Mouse (Mus musculus): Measurements from ENCODE around the gene Fbxw4. TPM values are rescaled to one million over a fixed set of nuclear protein-coding genes. Genes with fewer than 3 reads are reported as not detected.

Fbxw4 gene
- polyA plus RNA-seq, 1 experiment from 2014 or later, result 3.5 TPM

DNA sequence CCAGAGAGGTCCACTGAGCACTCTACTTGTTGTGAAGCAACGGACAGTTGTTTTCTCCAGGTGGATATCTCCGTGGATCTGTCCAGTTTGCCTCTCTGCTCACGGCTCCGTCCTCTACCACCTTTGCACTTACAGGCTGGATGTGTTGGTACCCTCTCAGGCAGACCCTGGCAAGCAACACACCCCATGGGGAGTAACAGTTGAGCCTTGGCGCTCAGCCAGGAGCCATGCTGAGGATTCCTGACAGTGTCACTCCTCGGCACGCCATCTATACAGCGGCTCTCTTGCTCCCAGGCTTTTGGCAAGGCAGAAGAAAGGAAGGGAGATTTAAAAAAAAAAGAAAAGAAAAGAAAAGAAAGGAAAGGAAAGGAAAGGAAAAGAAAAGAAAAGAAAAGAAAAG lies 45.7 kb downstream of the Fbxw4 start:
- no peaks in the 10 kb centered on the region for H3K27me3 ChIP-seq
- WGBS, result 53% methylated on average over 8 of the region's 8 CpGs
- no peak for ATAC-seq (replicated peaks; ENCODE audit: insufficient number of reproducible peaks, insufficient read depth, low FRiP score, low read depth)

DNA sequence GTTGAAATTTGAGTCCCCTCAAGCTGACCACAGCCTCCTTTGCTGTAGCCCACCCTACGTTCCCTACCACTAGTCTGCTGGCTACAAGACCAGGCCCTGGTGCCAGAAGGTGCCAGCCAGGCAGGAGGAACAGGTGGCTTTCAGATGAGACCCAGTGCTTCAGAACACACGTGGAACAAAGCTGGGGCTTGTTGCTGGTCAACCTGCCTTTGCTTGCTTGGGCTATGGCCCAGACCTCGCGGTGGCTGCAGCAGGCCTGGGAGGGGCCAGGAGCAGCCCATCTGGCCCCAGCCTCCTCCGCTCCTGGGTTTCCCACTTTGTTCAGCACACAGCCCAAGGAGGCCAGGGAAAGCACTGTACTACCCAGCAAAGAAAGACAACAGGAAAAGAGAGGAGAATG lies 49.3 kb downstream of the Fbxw4 start:
- Histone ChIP-seq H3K4me1 (replicated peaks) (peaks cover 13% of the 10 kb centered on the region), H3K4me3 (no peak overlapping the region), H3K36me3 (no peaks in the 10 kb centered on the region), H3K27me3 (no peaks in the 10 kb centered on the region), H3K9ac (no peak overlapping the region), H3K9me3 (replicated peaks) (no peaks in the 10 kb centered on the region), H3K27ac (no peak overlapping the region), H3K4me2 (no peak overlapping the region)
- 64% methylated on average over 5 of the region's 5 CpGs for WGBS
- no peak for ATAC-seq (replicated peaks; ENCODE audit: insufficient number of reproducible peaks, insufficient read depth, low FRiP score, low read depth)

More for the DNA sequence above, 45.7 kb downstream of the Fbxw4 start:
- no peak overlapping the region for H3K4me2 ChIP-seq
- no peak overlapping the region for H3K27ac ChIP-seq
- no peak overlapping the region for H3K9ac ChIP-seq
- H3K4me3 ChIP-seq, result no peak overlapping the region
- H3K36me3 ChIP-seq, result no peaks in the 10 kb centered on the region
- no peaks in the 10 kb centered on the region for H3K9me3 ChIP-seq (replicated peaks)
- peaks cover 13% of the 10 kb centered on the region for H3K4me1 ChIP-seq (replicated peaks)

DNA sequence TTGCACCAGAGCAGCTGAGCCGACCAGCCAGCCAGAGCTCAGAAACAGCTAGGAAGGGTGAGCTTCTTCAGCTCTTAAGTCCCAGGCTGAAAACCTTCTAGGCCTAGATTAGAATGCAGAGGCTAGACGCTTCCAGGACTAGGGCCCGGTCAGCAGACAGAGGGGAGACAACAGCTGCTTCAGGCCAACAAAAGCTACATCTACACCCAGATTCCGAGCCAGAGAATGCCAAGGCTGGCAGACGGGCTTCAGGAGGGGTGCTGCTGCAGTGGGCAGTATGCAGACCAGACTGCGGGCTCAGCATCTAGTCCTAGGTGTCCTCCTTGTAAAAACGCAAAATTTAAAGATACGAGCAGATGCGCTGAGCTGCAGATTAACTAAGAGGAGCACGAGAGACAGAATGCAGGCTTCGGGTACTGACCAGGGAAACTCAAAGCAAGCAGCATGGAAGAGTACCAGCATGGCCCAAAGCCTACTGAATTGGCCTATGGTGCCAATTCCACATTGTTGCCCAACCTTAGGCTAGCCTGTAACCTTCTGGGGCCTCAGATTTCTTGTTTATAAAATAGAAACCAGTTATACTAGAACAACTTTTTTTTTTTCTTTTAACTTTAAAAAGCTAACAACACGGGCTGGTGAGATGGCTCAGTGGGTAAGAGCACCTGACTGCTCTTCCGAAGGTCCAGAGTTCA lies 51.3 kb downstream of the Fbxw4 start:
- Histone ChIP-seq H3K4me3 (no peak overlapping the region), H3K4me1 (replicated peaks) (peaks cover 16% of the 10 kb centered on the region), H3K36me3 (no peaks in the 10 kb centered on the region), H3K9me3 (replicated peaks) (no peaks in the 10 kb centered on the region), H3K9ac (no peak overlapping the region), H3K27ac (no peak overlapping the region), H3K4me2 (no peak overlapping the region), H3K27me3 (no peaks in the 10 kb centered on the region)
- 83% methylated on average over 13 of the region's 13 CpGs for WGBS
- no peak for ATAC-seq (replicated peaks; ENCODE audit: insufficient number of reproducible peaks, insufficient read depth, low FRiP score, low read depth)

DNA sequence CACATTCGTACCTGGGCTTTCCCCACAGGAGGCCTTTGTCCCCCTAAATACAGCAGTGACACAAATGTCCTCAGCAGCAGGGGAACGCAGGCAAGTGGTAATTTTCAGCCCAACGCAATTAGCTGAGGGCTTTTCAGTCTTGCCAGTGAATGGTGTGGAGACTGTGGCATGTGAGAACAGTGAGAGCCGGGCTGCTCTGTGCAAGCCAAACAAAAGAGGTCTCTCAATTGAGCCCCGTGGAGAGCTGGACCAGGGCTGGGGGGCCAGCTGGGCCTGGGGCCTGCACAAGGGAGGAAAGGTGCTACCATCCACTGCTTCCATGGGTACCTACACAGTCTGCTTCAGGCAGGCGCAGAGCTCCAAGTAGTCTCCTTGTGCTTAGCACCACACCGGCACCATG lies 52.6 kb downstream of the Fbxw4 start:
- Histone ChIP-seq H3K9ac (no peak overlapping the region), H3K9me3 (replicated peaks) (no peaks in the 10 kb centered on the region)

DNA sequence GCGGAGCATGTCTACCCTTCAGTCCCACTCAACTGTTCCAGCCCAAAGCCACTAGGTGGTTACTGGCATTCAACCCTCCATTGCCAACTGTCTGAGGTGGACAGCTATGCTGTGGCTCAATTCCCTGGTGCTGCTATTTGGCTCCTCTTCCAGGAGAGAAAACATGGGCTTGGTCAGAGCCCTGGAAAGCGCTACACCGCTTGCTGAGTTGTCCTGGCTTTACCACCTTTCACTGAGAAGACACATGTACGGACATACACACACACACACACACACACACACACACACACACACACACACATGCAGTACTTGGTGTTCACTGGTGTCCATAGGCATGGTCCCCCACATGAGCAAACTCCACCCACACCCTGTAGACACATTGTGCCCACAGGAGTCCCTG lies 53.4 kb downstream of the Fbxw4 start:
- Histone ChIP-seq H3K36me3 (no peaks in the 10 kb centered on the region; the same call in 1 of the 2 replicates), H3K27me3 (no peaks in the 10 kb centered on the region), H3K27ac (no peak overlapping the region), H3K9ac (no peak overlapping the region), H3K4me1 (replicated peaks) (peaks cover 16% of the 10 kb centered on the region), H3K4me3 (no peak overlapping the region), H3K4me2 (no peak overlapping the region), H3K9me3 (replicated peaks) (no peaks in the 10 kb centered on the region)
- WGBS, result 97% methylated on average over 4 of the region's 4 CpGs
- ATAC-seq (replicated peaks; ENCODE audit: insufficient number of reproducible peaks, insufficient read depth, low FRiP score, low read depth), result no peak

More for the DNA sequence above, 52.6 kb downstream of the Fbxw4 start:
- Histone ChIP-seq H3K4me1 (replicated peaks) (peaks cover 16% of the 10 kb centered on the region), H3K4me2 (no peak overlapping the region), H3K27ac (no peak overlapping the region), H3K36me3 (no peaks in the 10 kb centered on the region), H3K4me3 (no peak overlapping the region), H3K27me3 (no peaks in the 10 kb centered on the region)
- ATAC-seq (replicated peaks; ENCODE audit: insufficient number of reproducible peaks, insufficient read depth, low FRiP score, low read depth), result no peak
- WGBS, result 59% methylated on average over 7 of the region's 7 CpGs

DNA sequence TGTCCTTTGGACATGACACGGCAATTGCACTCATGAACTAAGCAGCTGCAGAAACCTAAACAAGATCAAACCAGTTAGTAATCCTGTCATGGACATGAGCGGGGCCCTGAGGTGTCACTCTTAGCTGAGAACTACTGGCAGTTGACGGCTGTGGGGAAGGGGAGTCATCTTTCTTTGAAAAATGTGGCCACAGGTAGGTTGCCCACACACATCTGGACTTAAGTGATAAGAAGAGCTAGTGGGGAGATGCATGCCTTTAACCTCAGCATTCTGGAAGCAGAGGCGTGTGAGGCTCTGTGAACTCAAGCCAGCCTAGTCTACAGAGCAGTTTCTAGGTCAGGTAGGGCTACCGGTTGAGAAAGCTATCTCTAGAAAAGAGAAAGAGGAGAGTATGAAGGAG lies 57.5 kb downstream of the Fbxw4 start:
- no peak overlapping the region for H3K4me3 ChIP-seq
- 79% methylated on average over 5 of the region's 5 CpGs for WGBS
- no peaks in the 10 kb centered on the region; the same call in 1 of the 2 replicates for H3K36me3 ChIP-seq
- H3K27ac ChIP-seq, result no peak overlapping the region
- H3K4me2 ChIP-seq, result no peak overlapping the region
- ATAC-seq (replicated peaks; ENCODE audit: insufficient number of reproducible peaks, insufficient read depth, low FRiP score, low read depth), result no peak
- H3K9me3 ChIP-seq (replicated peaks), result no peaks in the 10 kb centered on the region
- H3K4me1 ChIP-seq (replicated peaks), result peaks cover 12% of the 10 kb centered on the region
- no peak overlapping the region for H3K9ac ChIP-seq
- H3K27me3 ChIP-seq, result no peaks in the 10 kb centered on the region

DNA sequence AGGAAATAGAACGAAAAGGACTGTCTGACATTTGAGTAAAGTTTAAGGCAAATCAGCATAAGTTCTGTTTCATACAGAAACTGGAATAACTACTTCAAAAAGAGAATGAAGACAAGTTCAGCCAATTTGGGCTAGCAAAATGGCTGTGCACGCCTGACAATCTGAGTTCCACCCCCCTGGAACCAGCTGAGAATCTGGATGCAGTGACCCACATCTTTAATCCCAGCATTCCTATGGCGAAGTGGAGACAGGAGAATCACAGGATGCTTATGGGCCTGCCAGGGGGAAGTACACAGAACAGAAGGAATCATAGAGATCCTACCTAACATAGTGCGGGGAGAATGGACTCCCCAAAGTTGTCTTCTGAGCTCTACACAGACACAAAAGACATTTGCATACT lies 63.0 kb downstream of the Fbxw4 start:
- Histone ChIP-seq H3K9me3 (replicated peaks) (no peaks in the 10 kb centered on the region), H3K4me1 (replicated peaks) (0 out of 2 replicates have a peak, but pooled peaks cover 2% of the 10 kb centered on the region), H3K9ac (no peak overlapping the region), H3K36me3 (no peaks in the 10 kb centered on the region; the same call in 1 of the 2 replicates), H3K27me3 (no peaks in the 10 kb centered on the region), H3K27ac (no peak overlapping the region), H3K4me3 (no peak overlapping the region), H3K4me2 (no peak overlapping the region)
- no peak for ATAC-seq (replicated peaks; ENCODE audit: insufficient number of reproducible peaks, insufficient read depth, low FRiP score, low read depth)
- WGBS, result 87% methylated on average over 4 of the region's 4 CpGs

DNA sequence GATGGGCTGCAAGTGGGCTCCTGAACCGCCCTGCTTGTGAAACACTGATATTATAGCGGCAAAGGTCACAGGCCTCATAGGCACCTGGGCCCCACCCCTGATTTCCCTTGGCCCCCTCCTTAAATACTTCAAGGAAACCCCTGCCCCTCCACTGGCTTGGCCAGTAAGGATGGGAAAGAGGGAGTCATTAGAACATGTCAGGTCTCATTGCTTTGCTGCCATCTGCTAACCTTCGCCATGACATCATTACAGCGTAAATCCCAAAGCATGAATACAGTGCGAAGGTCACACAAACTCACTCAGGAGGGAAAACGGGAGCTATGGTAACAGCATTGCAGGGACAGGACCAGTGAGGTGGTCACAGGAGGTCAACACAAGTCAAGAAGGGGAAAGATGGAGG lies 63.7 kb downstream of the Fbxw4 start:
- Histone ChIP-seq H3K27me3 (no peaks in the 10 kb centered on the region), H3K36me3 (no peaks in the 10 kb centered on the region; the same call in 1 of the 2 replicates), H3K4me2 (no peak overlapping the region), H3K9ac (no peak overlapping the region), H3K9me3 (replicated peaks) (no peaks in the 10 kb centered on the region), H3K4me3 (no peak overlapping the region), H3K4me1 (replicated peaks) (peaks cover 9% of the 10 kb centered on the region), H3K27ac (no peak overlapping the region)
- no peak for ATAC-seq (replicated peaks; ENCODE audit: insufficient number of reproducible peaks, insufficient read depth, low FRiP score, low read depth)
- WGBS, result 90% methylated on average over 6 of the region's 6 CpGs

DNA sequence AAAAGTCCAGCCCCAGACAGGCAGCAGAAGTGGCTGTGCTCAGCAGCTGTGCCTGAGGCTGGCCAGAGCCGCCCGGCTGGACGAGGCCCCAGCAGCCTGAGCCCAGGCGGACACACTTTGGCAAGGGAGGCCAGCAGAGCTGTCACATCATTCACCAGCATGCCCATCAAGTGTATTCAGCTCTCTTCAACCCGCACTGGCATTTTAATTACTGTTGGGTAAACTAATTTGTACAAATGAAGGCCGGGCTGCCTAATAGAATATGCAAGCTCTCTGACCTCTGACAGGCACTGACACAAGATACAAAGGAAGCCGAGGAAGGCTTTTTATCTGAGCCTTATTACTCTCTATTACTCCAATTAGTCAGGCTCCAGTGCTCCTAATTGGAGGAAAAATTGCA lies 64.1 kb downstream of the Fbxw4 start:
- no peaks in the 10 kb centered on the region for H3K9me3 ChIP-seq (replicated peaks)
- no peak overlapping the region for H3K4me3 ChIP-seq
- 62% methylated on average over 7 of the region's 7 CpGs for WGBS
- H3K9ac ChIP-seq, result no peak overlapping the region
- H3K27me3 ChIP-seq, result no peaks in the 10 kb centered on the region
- H3K27ac ChIP-seq, result no peak overlapping the region
- H3K4me2 ChIP-seq, result no peak overlapping the region
- no peak for ATAC-seq (replicated peaks; ENCODE audit: insufficient number of reproducible peaks, insufficient read depth, low FRiP score, low read depth)
- peaks cover 11% of the 10 kb centered on the region for H3K4me1 ChIP-seq (replicated peaks)
- H3K36me3 ChIP-seq, result no peaks in the 10 kb centered on the region; the same call in 1 of the 2 replicates

DNA sequence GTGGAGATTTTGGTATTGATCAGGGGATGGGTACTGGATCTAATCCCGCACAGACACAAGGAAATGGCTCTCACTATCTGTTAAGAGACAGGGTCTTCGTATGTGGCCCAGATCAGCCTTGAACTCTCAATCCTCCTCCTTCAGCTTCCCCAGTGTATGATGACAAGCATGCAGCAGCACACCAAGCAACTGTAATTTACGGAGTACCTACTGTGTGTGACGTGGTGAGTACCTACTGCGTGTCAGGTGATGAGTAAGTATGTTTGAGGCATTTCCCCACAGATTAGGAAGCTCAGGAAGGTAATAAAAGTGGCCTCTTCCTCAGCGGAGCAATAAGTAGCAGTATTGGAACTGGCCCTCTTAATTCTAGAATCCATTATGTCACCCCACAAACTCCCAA lies 64.6 kb downstream of the Fbxw4 start:
- Histone ChIP-seq H3K4me3 (no peak overlapping the region), H3K36me3 (no peaks in the 10 kb centered on the region; the same call in 1 of the 2 replicates), H3K9me3 (replicated peaks) (no peaks in the 10 kb centered on the region), H3K27me3 (no peaks in the 10 kb centered on the region), H3K4me1 (replicated peaks) (peaks cover 11% of the 10 kb centered on the region), H3K27ac (no peak overlapping the region), H3K9ac (no peak overlapping the region), H3K4me2 (no peak overlapping the region)
- 89% methylated on average over 6 of the region's 6 CpGs for WGBS
- ATAC-seq (replicated peaks; ENCODE audit: insufficient number of reproducible peaks, insufficient read depth, low FRiP score, low read depth), result no peak

DNA sequence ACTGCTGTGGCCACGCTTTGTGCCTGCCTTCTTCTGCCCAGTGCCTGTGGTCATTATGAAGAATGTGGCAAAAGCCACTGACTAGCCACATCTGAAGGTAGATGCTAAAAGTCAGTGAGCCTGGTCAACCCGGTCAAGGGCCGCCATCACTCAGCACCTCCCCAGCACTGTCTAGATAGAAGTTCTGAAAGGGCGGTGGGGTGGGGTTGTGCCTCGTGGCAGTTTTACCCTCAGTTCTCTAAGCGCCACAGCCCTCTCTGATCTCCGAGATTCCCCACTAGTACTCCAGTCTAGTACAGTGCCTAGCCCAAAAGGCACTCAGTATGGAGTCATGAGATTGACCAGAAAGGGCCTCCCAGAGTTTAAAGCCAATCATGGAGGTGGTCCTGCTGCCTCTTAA lies 66.0 kb downstream of the Fbxw4 start:
- ATAC-seq (replicated peaks; ENCODE audit: insufficient number of reproducible peaks, insufficient read depth, low FRiP score, low read depth), result no peak
- H3K4me2 ChIP-seq, result no peak overlapping the region
- H3K4me1 ChIP-seq (replicated peaks), result peaks cover 11% of the 10 kb centered on the region
- no peaks in the 10 kb centered on the region for H3K9me3 ChIP-seq (replicated peaks)
- H3K9ac ChIP-seq, result no peak overlapping the region
- no peak overlapping the region for H3K4me3 ChIP-seq
- 84% methylated on average over 7 of the region's 7 CpGs for WGBS
- H3K27ac ChIP-seq, result no peak overlapping the region
- no peaks in the 10 kb centered on the region for H3K27me3 ChIP-seq
- H3K36me3 ChIP-seq, result no peaks in the 10 kb centered on the region; the same call in 1 of the 2 replicates

DNA sequence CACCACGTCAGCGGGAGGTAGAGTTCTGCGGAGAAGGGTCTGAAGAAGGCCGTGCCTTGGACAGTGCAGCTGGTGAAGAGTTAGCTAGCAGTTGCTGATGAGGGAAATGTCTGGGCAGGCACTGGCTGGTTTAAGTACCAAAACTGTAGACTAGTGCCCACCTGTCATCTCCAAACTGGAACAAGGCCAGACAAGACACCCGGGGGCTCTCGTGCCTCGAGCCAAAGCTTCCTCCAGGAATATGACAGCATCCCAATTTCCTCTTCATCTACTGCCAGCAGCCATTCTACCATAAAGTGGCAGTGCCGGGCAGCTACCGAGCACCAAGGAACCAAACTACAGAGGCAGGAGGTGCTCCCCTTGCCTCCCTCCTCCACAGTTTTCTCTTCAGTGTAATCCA lies 67.2 kb downstream of the Fbxw4 start:
- H3K9ac ChIP-seq, result no peak overlapping the region
- H3K9me3 ChIP-seq (replicated peaks), result no peaks in the 10 kb centered on the region
- no peak for ATAC-seq (replicated peaks; ENCODE audit: insufficient number of reproducible peaks, insufficient read depth, low FRiP score, low read depth)
- H3K4me3 ChIP-seq, result no peak overlapping the region
- H3K4me1 ChIP-seq (replicated peaks), result peaks cover 11% of the 10 kb centered on the region
- no peak overlapping the region for H3K27ac ChIP-seq
- peaks cover 3% of the 10 kb centered on the region for H3K36me3 ChIP-seq
- H3K4me2 ChIP-seq, result no peak overlapping the region
- no peaks in the 10 kb centered on the region for H3K27me3 ChIP-seq
- 87% methylated on average over 9 of the region's 9 CpGs for WGBS
